Mouse (Mus musculus) liver, embryonic 11.5 days (tissue): ENCODE measurements around the gene Slc25a23. TPM values are rescaled to one million over a fixed set of nuclear protein-coding genes. Genes with fewer than 3 reads are reported as not detected.

Experiments
- ATAC-seq: fragments of 200-750 bp; cut with Nextera tagmentation; replicated peaks from 2 replicates; pipeline ENCODE4 v1.8.0; 2017; ENCODE audit warnings: moderate number of reproducible peaks, mild to moderate bottlenecking, moderate TSS enrichment, moderate library complexity; ENCODE audit not compliant: low FRiP score
- DNase-seq: peaks from one replicate; pipeline ENCODE4 v3.0.0-alpha.2; 2017; ENCODE audit warnings: low spot score
- H3K27ac ChIP-seq: fragments of 300-500 bp; sonication (generic); 2 replicates; pipeline ENCODE4 v1.5.1; 2014; ENCODE audit warnings: mild to moderate bottlenecking, low read depth, low read length, control low read depth
- H3K27me3 ChIP-seq: fragments of 300-500 bp; sonication (generic); replicated peaks from 2 replicates; pipeline ENCODE4 v1.6.1; 2014; ENCODE audit warnings: low read length, mixed read lengths; ENCODE audit not compliant: control insufficient read depth, insufficient read depth
- H3K36me3 ChIP-seq: fragments of 300-500 bp; sonication (generic); 2 replicates; pipeline ENCODE4 v1.6.1; 2014; ENCODE audit warnings: mild to moderate bottlenecking, low read length, moderate library complexity, mixed read lengths; ENCODE audit not compliant: control insufficient read depth, insufficient read depth
- H3K4me1 ChIP-seq: fragments of 300-500 bp; sonication (generic); replicated peaks from 2 replicates; pipeline ENCODE4 v1.6.1; 2014; ENCODE audit warnings: low read length, mixed read lengths; ENCODE audit not compliant: control insufficient read depth, insufficient read depth
- H3K4me2 ChIP-seq: fragments of 300-500 bp; sonication (generic); 2 replicates; pipeline ENCODE4 v1.6.1; 2014; ENCODE audit warnings: mild to moderate bottlenecking, control low read depth, moderate library complexity
- H3K4me3 ChIP-seq: fragments of 300-500 bp; sonication (generic); 2 replicates; pipeline ENCODE4 v1.5.1; 2014; ENCODE audit warnings: low read depth, low read length, control low read depth
- H3K9ac ChIP-seq: fragments of 300-500 bp; sonication (generic); 2 replicates; pipeline ENCODE4 v1.6.1; 2014; ENCODE audit warnings: low read depth, low read length, control low read depth
- H3K9me3 ChIP-seq: fragments of 300-500 bp; sonication (generic); 2 replicates; pipeline ENCODE4 v1.6.1; 2016; ENCODE audit warnings: low read length, inconsistent platforms, mixed read lengths; ENCODE audit not compliant: control insufficient read depth
- WGBS: fragments of 180-500 bp; shearing (Covaris S2); extraction: QIAGEN DNeasy Blood & Tissue Kit; methylation state at CpG from one replicate; pipeline ENCODE4 v1.1.7; 2014; 5-methylcytosine and 5-hydroxymethylcytosine counted together
- polyA plus RNA-seq: library from polyadenylated mRNA; unstranded; fragments of >200 nt; fragmentation: Nextera tagmentation; extraction: Ambion mirVana; gene quantifications from 2 replicates; pipeline ENCODE4 v1.2.1, GENCODE M21; 2014

Gene Slc25a23
- polyA plus RNA-seq, 1 experiment from 2014 or later, result 6.3 TPM

- WGBS, result 59% methylated on average over 8 of the region's 8 CpGs
- no peak within 1 kb of the TSS for H3K4me2 ChIP-seq
- H3K9ac ChIP-seq, result no peak within 1 kb of the TSS
- H3K9me3 ChIP-seq, result no peaks in the 10 kb centered on the region
- DNase-seq (no peak), ATAC-seq (no peak)
- H3K27me3 ChIP-seq, result no peaks in the 10 kb centered on the region; the same call in 1 of the 2 replicates
- H3K4me3 ChIP-seq, result no peak within 1 kb of the TSS
- no peaks in the 10 kb centered on the region for H3K36me3 ChIP-seq
- H3K4me1 ChIP-seq, result no peaks in the 10 kb centered on the region
- H3K27ac ChIP-seq, result no peak within 1 kb of the TSS
These were observed 18.1 kb downstream of the Slc25a23 start, which contains the start of gene Slc25a41 for GRCm38 (mm10) chr17:57041554-57041953. Slc25a41 (minus strand) TSS chr17:57041654.

- H3K36me3 ChIP-seq, result no peaks in the 10 kb centered on the region
- WGBS, result 37% methylated on average over 8 of the region's 8 CpGs
- H3K9me3 ChIP-seq, result no peaks in the 10 kb centered on the region
- H3K9ac ChIP-seq, result no peak overlapping the region
- ATAC-seq (no peak), DNase-seq (no peak)
- no peak overlapping the region for H3K4me2 ChIP-seq
- no peak overlapping the region for H3K4me3 ChIP-seq
- H3K4me1 ChIP-seq, result no peaks in the 10 kb centered on the region
- no peak overlapping the region for H3K27ac ChIP-seq
- H3K27me3 ChIP-seq, result no peaks in the 10 kb centered on the region; the same call in 1 of the 2 replicates
These were observed 20.7 kb downstream of the Slc25a23 start for GRCm38 (mm10) chr17:57038978-57039377.

GRCm38 (mm10) chr17:57032854-57033253 is 26.8 kb downstream of the Slc25a23 start:
- Histone ChIP-seq H3K4me2 (peak overlapping the region; percentile 78), H3K36me3 (peaks cover 11% of the 10 kb centered on the region), H3K9me3 (no peaks in the 10 kb centered on the region), H3K9ac (no peak overlapping the region; the same call in 1 of the 2 replicates), H3K4me1 (peaks cover 14% of the 10 kb centered on the region), H3K27me3 (no peaks in the 10 kb centered on the region; the same call in 1 of the 2 replicates), H3K4me3 (no peak overlapping the region), H3K27ac (no peak overlapping the region)
- WGBS, result 85% methylated on average over 4 of the region's 4 CpGs
- ATAC-seq, result no peak
- no peak for DNase-seq

- peaks cover 19% of the 10 kb centered on the region for H3K36me3 ChIP-seq
- peak; percentile 91 for ATAC-seq
- WGBS, result under 1% methylated on average over 38 of the region's 38 CpGs
- peak overlapping the region; percentile 70 for H3K9ac ChIP-seq
- peak overlapping the region; percentile 99 for H3K4me3 ChIP-seq
- peak; percentile 96 for DNase-seq
- no peaks in the 10 kb centered on the region for H3K27me3 ChIP-seq
- peaks cover 21% of the 10 kb centered on the region for H3K4me1 ChIP-seq
- H3K4me2 ChIP-seq, result peak overlapping the region; percentile 78
- peak overlapping the region; percentile 98 for H3K27ac ChIP-seq
- H3K9me3 ChIP-seq, result no peaks in the 10 kb centered on the region
These were observed 27.8 kb downstream of the Slc25a23 start for GRCm38 (mm10) chr17:57031661-57032420.

- Histone ChIP-seq H3K4me3 (peak within 1 kb of the TSS; percentile 99), H3K36me3 (peaks cover 26% of the 10 kb centered on the region), H3K4me2 (peak within 1 kb of the TSS; percentile 96), H3K4me1 (peaks cover 21% of the 10 kb centered on the region), H3K9me3 (no peaks in the 10 kb centered on the region), H3K27ac (peak within 1 kb of the TSS; percentile 98), H3K27me3 (no peaks in the 10 kb centered on the region), H3K9ac (peak within 1 kb of the TSS; percentile 100)
- no peak for ATAC-seq
- under 1% methylated on average over 93 of the region's 99 CpGs for WGBS
- DNase-seq, result peak; percentile 64
These were observed 28.6 kb downstream of the Slc25a23 start, which contains the start of gene Khsrp for GRCm38 (mm10) chr17:57030931-57031660. Khsrp (minus strand) TSS chr17:57031522.

GRCm38 (mm10) chr17:57029691-57030090 is 30.0 kb downstream of the Slc25a23 start:
- Histone ChIP-seq H3K27me3 (no peaks in the 10 kb centered on the region), H3K4me1 (peaks cover 21% of the 10 kb centered on the region), H3K36me3 (peaks cover 39% of the 10 kb centered on the region), H3K4me3 (peak overlapping the region; percentile 99), H3K4me2 (peak overlapping the region; percentile 96), H3K9me3 (no peaks in the 10 kb centered on the region), H3K9ac (peak overlapping the region; percentile 100), H3K27ac (peak overlapping the region; percentile 98; the same call in 1 of the 2 replicates)
- DNase-seq, result no peak
- WGBS, result 29% methylated on average over 8 of the region's 8 CpGs
- ATAC-seq, result no peak

- Histone ChIP-seq H3K9me3 (no peaks in the 10 kb centered on the region), H3K4me1 (peaks cover 21% of the 10 kb centered on the region), H3K27ac (no peak overlapping the region), H3K27me3 (no peaks in the 10 kb centered on the region), H3K4me2 (no peak overlapping the region), H3K9ac (no peak overlapping the region), H3K36me3 (peaks cover 61% of the 10 kb centered on the region), H3K4me3 (no peak overlapping the region)
- WGBS, result 76% methylated on average over 4 of the region's 4 CpGs
- ATAC-seq, result no peak
- DNase-seq, result no peak
These were observed 32.2 kb downstream of the Slc25a23 start for GRCm38 (mm10) chr17:57027471-57027870.

- Histone ChIP-seq H3K27ac (peak overlapping the region; percentile 70), H3K36me3 (peaks cover 51% of the 10 kb centered on the region), H3K4me3 (no peak overlapping the region), H3K9me3 (no peaks in the 10 kb centered on the region), H3K27me3 (no peaks in the 10 kb centered on the region), H3K4me2 (no peak overlapping the region), H3K9ac (no peak overlapping the region), H3K4me1 (peaks cover 19% of the 10 kb centered on the region)
- 67% methylated on average over 5 of the region's 5 CpGs for WGBS
- no peak for DNase-seq
- 0 out of 2 replicates have a peak, but pooled peaks have one; percentile 44 for ATAC-seq
These were observed 38.7 kb downstream of the Slc25a23 start for GRCm38 (mm10) chr17:57020960-57021359.
